Mouse (Mus musculus): ENCODE results near the gene Dyrk1a. TPM values are rescaled to one million over a fixed set of nuclear protein-coding genes. Genes with fewer than 3 reads are reported as not detected.
"Not testable (repeated sequence)": the region's sequence is repeated elsewhere in the genome, so short reads cannot be mapped to it uniquely, and the experiment has no call there.

Dyrk1a gene
- polyA plus RNA-seq, 1 experiment = 32.4 TPM

DNA sequence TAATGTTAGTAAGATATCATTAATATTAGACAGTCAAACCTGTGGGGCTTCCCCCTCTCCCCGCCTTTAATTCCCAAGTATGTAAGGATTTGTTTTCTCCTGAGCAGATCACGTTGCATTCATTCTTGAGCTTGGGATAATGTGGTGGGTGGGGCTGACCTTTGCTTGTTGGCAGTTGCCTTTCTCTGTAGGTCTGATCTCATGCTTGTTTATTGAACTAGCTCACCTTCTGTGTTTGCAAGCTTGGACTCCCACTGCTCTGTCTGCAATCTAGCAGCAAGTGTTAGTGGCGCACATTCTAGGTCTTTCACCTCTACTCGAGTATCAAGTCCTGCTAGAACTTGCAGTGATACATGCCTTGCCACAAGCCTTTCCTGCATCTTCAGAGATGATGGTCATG, 111.1 kb downstream of the Dyrk1a start:
- no peak for DNase-seq
- TF ChIP-seq CTCF (IDR thresholded peaks at IDR 0.05; ENCODE audit: insufficient read depth, low read length) = no peak
- no peak for TF ChIP-seq POLR2A (IDR thresholded peaks at IDR 0.05; ENCODE audit: borderline replicate concordance, extremely low read depth, low read depth, low read length)
- whole genome bisulfite sequencing = 73% methylated on average over 4 of the region's 4 CpGs
- H3K4me3 ChIP-seq (replicated peaks; ENCODE audit: extremely low read depth, low read depth, low read length) = no peak overlapping the region
- no peaks in the 10 kb centered on the region for H3K4me1 ChIP-seq (ENCODE audit: control insufficient read depth, insufficient read depth, low read length)

DNA sequence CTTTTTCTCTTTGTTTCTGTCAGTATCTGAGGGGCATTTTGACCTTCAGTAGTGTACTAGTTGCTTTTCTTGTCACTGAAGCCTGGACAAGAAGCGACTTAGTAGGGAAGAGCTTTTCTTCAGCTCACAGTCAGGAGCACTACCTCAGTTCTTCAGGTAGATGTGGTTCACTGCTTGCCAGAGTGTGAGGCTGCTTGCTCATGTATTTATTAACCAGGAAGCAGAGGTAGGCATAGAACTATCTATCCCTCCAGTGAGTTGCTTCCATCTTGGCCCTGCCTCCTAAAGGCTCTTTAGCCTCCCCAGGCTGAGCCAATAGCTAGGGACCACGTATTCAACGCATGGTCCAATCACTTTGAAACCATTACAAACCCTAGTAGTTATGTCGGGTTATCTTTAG, 112.0 kb downstream of the Dyrk1a start:
- Histone ChIP-seq H3K4me1 (ENCODE audit: control insufficient read depth, insufficient read depth, low read length) (no peaks in the 10 kb centered on the region), H3K4me3 (replicated peaks; ENCODE audit: extremely low read depth, low read depth, low read length) (no peak overlapping the region)
- WGBS = 91% methylated on average over 4 of the region's 4 CpGs
- TF ChIP-seq POLR2A (IDR thresholded peaks at IDR 0.05; ENCODE audit: borderline replicate concordance, extremely low read depth, low read depth, low read length) = no peak
- TF ChIP-seq CTCF (IDR thresholded peaks at IDR 0.05; ENCODE audit: insufficient read depth, low read length) = no peak
- DNase-seq = no peak

GRCm38 (mm10) chr16:94683960-94684359, 114.2 kb downstream of the Dyrk1a start:
- WGBS = 64% methylated on average over 4 of the region's 4 CpGs
- no peak overlapping the region for H3K4me3 ChIP-seq (replicated peaks; ENCODE audit: extremely low read depth, low read depth, low read length)
- TF ChIP-seq POLR2A (IDR thresholded peaks at IDR 0.05; ENCODE audit: borderline replicate concordance, extremely low read depth, low read depth, low read length) = no peak
- TF ChIP-seq CTCF (IDR thresholded peaks at IDR 0.05; ENCODE audit: insufficient read depth, low read length) = no peak
- DNase-seq = no peak
- H3K4me1 ChIP-seq (ENCODE audit: control insufficient read depth, insufficient read depth, low read length) = no peaks in the 10 kb centered on the region

GRCm38 (mm10) chr16:94693687-94694305, 124.0 kb downstream of the Dyrk1a start:
- TF ChIP-seq POLR2A (IDR thresholded peaks at IDR 0.05; ENCODE audit: borderline replicate concordance, extremely low read depth, low read depth, low read length) = no peak
- TF ChIP-seq CTCF (IDR thresholded peaks at IDR 0.05; ENCODE audit: insufficient read depth, low read length) = no peak
- Histone ChIP-seq H3K4me1 (ENCODE audit: control insufficient read depth, insufficient read depth, low read length) (no peaks in the 10 kb centered on the region), H3K4me3 (replicated peaks; ENCODE audit: extremely low read depth, low read depth, low read length) (no peak overlapping the region)
- WGBS = 57% methylated on average over 4 of the region's 4 CpGs
- no peak for DNase-seq

GRCm38 (mm10) chr16:94697553-94697952, 127.7 kb downstream of the Dyrk1a start:
- no peak for TF ChIP-seq CTCF (IDR thresholded peaks at IDR 0.05; ENCODE audit: insufficient read depth, low read length)
- no peak for TF ChIP-seq POLR2A (IDR thresholded peaks at IDR 0.05; ENCODE audit: borderline replicate concordance, extremely low read depth, low read depth, low read length)
- Histone ChIP-seq H3K4me1 (ENCODE audit: control insufficient read depth, insufficient read depth, low read length) (no peaks in the 10 kb centered on the region), H3K4me3 (replicated peaks; ENCODE audit: extremely low read depth, low read depth, low read length) (no peak overlapping the region)
- 75% methylated on average over 5 of the region's 5 CpGs for WGBS
- no peak for DNase-seq

- not testable (repeated sequence) for H3K4me1 ChIP-seq (ENCODE audit: control insufficient read depth, insufficient read depth, low read length); H3K4me3 ChIP-seq (replicated peaks; ENCODE audit: extremely low read depth, low read depth, low read length); DNase-seq
- WGBS = 71% methylated on average over 1 of the region's 1 CpGs
These were observed 128.4 kb downstream of the Dyrk1a start for GRCm38 (mm10) chr16:94698234-94698633.

GRCm38 (mm10) chr16:94701141-94701540, 131.3 kb downstream of the Dyrk1a start:
- no peak for DNase-seq
- Histone ChIP-seq H3K4me1 (ENCODE audit: control insufficient read depth, insufficient read depth, low read length) (no peaks in the 10 kb centered on the region), H3K4me3 (replicated peaks; ENCODE audit: extremely low read depth, low read depth, low read length) (no peak overlapping the region)
- TF ChIP-seq CTCF (IDR thresholded peaks at IDR 0.05; ENCODE audit: insufficient read depth, low read length) (no peak), POLR2A (IDR thresholded peaks at IDR 0.05; ENCODE audit: borderline replicate concordance, extremely low read depth, low read depth, low read length) (no peak)
- WGBS = 80% methylated on average over 4 of the region's 4 CpGs

DNA sequence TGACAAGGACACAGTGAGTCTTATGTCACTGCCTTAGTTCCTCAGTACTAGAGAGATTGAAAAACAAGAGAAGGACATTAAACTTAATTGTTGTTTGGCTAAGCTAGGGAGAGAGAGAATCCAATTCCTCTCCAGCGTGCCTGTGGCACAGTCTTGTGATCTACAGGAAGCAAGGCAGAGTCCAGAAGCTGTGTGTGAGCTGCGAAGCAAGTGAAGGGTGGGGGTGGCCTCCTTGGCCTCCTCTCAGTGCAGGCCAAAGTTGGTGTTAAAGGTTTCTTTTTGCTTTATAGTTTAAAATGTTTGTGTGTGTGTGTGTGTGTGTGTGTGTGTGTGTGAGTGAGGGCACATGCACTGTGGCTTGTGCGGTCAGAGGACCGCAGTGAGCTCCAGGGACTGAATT, 132.2 kb downstream of the Dyrk1a start:
- DNase-seq = no peak
- TF ChIP-seq CTCF (IDR thresholded peaks at IDR 0.05; ENCODE audit: insufficient read depth, low read length) = no peak
- no peak for TF ChIP-seq POLR2A (IDR thresholded peaks at IDR 0.05; ENCODE audit: borderline replicate concordance, extremely low read depth, low read depth, low read length)
- no peaks in the 10 kb centered on the region for H3K4me1 ChIP-seq (ENCODE audit: control insufficient read depth, insufficient read depth, low read length)
- no peak overlapping the region for H3K4me3 ChIP-seq (replicated peaks; ENCODE audit: extremely low read depth, low read depth, low read length)
- 70% methylated on average over 4 of the region's 4 CpGs for WGBS

DNA sequence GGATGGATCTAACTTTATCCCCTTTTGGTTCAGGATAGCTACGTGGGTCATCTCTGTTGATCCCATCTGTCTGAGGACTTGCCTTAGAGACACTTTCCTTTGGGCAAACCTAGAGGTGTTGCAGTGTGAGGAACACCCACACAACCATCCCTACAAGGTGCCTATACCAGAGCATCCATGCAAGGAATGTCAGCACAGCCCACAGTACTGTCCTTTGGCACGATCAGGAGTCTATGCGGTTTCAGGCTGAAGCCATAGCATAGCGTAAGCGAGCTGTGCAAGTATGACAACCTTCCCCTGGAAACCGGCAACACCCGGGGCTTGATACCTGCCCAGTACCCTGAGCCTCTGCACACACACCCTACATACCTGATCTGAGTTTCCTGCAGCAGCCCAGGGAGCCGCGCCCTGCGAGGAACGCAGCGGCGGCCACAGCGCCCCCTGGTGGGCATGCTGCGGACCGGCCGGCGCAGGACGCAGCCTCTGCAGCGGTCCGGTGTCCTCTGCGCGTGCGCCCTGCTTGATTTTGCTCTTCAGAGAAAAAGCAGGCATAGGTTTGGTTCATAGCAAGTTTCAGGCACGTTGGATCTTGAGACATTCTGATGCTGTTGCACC, 143.8 kb downstream of the Dyrk1a start:
- H3K4me3 ChIP-seq (replicated peaks; ENCODE audit: extremely low read depth, low read depth, low read length) = no peak overlapping the region
- WGBS = 9% methylated on average over 25 of the region's 25 CpGs
- TF ChIP-seq CTCF (IDR thresholded peaks at IDR 0.05; ENCODE audit: insufficient read depth, low read length) (peak; percentile 41), POLR2A (IDR thresholded peaks at IDR 0.05; ENCODE audit: borderline replicate concordance, extremely low read depth, low read depth, low read length) (no peak)
- DNase-seq = peak; percentile 71
- no peaks in the 10 kb centered on the region for H3K4me1 ChIP-seq (ENCODE audit: control insufficient read depth, insufficient read depth, low read length)

- 64% methylated on average over 14 of the region's 14 CpGs for WGBS
- DNase-seq = no peak
- no peaks in the 10 kb centered on the region for H3K4me1 ChIP-seq (ENCODE audit: control insufficient read depth, insufficient read depth, low read length)
- H3K4me3 ChIP-seq (replicated peaks; ENCODE audit: extremely low read depth, low read depth, low read length) = no peak overlapping the region
- no peak for TF ChIP-seq CTCF (IDR thresholded peaks at IDR 0.05; ENCODE audit: insufficient read depth, low read length)
- TF ChIP-seq POLR2A (IDR thresholded peaks at IDR 0.05; ENCODE audit: borderline replicate concordance, extremely low read depth, low read depth, low read length) = no peak
These were observed 144.7 kb downstream of the Dyrk1a start for GRCm38 (mm10) chr16:94714483-94714882.

Data from lung, adult 2 months (tissue).